Mouse (Mus musculus): ENCODE results near the gene Ciart.

Ciart gene

DNA sequence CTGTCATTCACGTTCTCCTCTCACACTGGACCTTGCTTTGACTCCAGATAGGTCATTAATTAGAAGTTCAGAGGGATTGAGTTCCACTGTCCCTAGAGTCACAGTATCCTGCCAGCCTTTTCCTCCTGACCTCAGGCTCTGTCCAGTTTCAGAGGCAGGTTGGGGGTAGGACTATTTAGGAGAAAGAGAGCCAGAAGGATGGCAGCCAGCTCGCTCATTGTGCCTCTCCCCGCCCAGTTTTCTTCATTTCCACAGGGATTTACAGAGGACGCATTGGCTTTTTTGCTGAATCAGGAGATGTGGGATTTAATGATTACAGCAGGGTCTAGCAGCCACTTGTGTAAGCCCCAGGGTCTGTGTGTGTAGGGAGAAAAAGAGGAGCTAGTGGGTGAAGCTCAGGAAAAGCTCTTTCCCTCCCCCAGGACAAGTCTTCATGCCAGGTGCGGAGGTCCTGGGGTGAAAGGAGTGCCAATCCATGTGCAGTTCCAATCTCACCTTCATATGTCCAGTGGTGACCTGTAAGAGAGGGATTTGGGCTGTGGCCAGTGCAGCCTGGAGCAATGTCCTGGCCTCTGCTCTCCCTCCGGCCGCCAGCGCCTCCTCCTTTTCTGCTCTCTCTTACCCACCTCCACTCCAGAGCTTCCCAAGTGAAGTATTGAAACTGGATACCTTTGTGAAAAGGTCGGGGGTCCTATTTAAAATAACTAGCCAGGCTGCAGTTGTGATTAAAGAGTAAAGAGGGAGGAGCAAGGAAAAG, 19.7 kb upstream of the Ciart start:
- DNase-seq: peak; percentile 94

DNA sequence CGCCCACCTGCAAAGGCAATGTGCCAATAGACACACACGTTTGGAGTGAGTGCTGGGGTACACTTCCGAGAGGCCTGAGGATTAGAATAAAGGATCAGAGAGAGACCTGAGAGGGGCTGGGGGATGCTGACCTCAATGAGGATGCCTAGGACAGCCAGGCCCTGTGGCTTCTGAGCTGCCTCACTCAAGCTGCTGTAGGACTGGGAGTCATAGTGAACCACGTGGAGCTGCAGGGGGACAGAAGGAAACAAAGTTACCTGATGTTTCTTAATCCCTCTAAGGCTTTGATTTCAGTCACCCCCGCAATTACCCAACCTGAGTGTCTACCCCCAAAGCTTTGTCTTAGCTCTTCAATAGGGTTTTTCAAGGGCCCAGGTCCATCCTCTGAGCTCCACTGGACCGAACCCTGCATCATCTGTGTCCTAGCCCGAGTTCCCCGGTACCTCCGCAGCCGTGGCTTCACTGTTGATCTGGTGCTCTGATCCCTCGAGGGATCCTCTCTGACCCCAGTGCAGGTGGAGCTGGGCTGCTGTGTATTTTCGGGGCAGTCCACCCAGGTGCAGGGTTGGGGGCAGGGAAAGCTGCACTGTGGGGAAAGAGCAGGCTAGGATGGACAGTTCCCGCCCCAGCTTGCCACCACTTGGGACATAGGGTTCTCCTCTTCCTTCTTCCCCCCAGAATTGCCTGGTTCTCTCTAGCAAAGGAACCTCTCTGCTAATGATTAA, 17.9 kb upstream of the Ciart start:
- DNase-seq: peak; percentile 90

DNA sequence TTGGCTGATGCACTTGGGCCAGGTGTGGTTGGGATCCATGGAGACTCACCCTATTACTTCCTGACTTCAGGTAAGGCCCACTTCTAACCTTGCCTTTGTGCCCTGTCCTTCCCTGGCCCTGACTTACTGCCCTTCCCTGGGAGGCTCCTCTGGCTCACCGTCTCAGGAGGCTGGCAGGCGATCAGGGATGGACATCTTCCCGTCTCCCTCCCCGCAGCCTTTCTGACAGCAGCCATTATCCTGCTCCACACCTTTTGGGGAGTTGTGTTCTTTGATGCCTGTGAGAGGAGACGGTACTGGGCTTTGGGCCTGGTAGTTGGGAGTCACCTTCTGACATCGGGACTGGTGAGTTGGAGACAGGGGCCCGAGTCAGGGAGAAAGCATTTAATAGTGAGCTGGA, 13.4 kb upstream of the Ciart start:
- DNase-seq: peak; percentile 90

DNA sequence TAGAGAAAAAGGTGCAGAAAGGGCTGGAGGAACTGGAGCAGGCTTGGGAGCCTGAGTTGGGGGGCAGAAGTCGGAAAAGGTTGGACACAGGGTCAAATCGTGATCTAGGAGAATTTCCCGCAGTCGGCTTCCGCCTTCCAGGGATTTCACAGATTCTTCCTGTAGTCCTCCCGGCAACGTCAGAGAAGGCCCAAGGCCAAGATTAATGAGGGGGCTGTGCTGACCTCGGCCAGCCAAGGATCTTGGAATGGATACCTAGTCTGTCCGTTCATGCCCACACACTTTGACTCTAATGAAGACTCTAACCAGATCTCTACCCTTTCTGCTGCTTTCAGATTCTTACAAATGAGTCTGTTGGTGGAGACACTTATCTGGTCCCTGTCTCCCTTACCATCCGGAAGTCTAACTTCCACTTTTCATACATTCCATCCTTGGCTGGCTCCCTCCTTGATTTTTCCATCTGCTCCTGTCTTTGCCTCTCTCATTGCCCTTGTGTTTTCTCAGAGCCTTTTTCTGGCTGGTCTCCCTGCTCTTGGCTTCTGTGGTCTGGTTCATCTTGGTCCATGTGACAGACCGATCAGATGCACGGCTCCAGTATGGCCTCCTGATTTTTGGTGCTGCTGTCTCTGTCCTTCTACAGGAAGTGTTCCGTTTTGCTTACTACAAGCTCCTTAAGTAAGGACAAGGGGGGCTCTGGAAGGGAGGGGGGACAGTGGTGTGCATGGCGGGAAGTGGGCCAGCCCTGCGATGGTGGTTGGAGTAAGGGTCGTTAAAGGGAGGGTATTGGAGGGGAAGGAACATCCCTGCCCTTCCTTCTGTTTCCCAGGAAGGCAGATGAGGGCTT, 12.5 kb upstream of the Ciart start:
- peak; percentile 98 for DNase-seq

DNA sequence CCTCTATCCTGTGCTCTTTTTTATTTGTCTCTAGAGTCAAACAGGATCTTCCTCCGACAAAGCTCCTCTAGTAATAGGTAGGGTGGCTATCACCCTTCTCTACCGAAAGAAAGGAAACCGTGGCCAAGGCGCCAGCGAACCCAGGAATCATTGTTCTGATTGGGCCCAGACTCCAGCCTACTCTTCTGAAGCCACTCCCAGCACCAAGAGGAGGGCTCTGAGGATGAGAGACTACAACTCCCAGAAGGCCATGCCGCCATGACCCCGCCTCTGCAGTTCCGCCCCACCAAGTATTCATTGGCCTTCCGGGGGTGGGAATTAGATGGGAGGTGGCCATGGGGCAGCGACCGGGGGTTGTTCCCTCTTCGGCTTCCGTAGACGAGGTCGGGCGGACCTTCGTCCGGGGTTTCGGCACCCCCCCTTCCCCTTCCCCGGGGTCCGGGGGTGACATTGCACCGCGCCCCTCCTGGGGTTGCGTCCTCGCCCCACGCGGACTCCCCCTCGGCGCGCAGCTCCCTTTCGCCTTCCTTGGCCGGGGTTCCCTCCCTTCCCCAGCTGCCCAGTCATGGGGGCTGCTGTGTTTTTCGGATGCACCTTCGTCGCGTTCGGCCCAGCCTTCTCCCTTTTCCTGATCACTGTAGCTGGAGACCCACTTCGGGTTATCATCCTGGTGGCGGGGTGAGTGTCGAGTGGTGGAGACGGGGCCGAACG, 11.7 kb upstream of the Ciart start, which contains the start of gene Aph1a:
Gene Aph1a (plus strand): TSS at position 364 of the 711 bp plus-strand sequence.
- peak; percentile 100 for DNase-seq

DNA sequence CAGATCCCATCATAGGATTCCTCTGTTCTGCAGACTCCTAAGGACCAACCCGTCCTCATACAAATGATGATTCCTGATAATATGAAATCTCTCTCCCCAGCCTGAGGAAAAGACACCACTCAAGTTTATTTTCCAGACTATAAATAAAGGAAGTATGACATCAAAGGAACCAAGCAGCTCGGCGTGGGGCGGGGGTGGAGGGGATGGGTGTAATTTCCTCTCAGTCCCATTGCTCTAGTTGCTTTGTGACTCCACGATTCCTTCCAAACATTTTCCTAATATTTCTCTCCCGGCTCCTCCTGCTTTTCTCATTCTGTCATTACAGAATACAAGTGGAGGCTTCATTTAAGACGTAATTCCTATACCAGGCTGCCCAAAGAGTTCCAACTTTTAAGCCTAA, 11.1 kb upstream of the Ciart start:
- peak; percentile 96 for DNase-seq

DNA sequence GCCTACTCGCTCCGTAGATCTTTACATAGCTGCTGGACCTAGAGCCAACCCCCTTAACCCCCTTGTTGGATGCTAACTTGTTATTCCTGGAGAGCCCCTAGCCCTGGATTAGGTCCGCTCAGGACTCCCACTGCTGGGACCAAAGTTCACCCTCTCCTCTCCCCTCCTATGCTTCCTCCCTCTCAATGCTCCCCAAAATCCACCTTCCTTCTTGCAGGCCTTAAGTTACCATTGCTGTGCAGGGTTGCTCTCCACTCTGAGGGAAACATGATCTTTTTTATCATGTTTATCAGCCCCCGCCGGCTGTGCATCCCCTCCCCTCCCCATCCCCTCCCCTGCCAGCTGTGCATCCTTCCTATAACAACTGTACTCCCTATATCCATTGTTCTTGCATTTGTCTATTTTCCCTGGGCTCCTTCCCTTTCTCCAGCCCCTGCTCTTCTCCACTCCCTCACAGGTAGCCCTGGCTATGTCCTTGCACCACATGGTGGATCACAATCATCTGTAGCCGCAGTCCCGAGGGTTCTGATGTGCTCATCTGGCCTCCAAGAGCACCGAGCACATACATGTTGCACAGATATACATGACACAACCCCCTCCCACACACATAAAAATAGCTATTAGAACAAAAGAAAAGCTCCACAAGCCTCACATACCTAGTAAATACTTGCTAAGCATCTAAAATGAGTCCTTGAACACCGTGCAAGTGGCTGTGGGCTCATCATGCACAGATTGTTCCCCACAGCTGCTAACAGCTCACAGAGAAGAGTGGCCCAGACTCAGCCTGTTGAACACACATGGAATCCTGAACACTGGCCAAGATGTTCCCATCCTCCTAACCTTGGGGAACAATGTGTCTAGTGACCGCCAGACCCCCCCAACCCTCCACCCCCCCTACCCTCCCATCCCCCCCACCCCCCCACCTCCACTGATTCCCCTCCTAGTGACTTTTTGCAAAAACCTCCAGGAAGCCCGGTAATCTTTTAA, 10.3 kb upstream of the Ciart start:
- DNase-seq: peak; percentile 95

DNA sequence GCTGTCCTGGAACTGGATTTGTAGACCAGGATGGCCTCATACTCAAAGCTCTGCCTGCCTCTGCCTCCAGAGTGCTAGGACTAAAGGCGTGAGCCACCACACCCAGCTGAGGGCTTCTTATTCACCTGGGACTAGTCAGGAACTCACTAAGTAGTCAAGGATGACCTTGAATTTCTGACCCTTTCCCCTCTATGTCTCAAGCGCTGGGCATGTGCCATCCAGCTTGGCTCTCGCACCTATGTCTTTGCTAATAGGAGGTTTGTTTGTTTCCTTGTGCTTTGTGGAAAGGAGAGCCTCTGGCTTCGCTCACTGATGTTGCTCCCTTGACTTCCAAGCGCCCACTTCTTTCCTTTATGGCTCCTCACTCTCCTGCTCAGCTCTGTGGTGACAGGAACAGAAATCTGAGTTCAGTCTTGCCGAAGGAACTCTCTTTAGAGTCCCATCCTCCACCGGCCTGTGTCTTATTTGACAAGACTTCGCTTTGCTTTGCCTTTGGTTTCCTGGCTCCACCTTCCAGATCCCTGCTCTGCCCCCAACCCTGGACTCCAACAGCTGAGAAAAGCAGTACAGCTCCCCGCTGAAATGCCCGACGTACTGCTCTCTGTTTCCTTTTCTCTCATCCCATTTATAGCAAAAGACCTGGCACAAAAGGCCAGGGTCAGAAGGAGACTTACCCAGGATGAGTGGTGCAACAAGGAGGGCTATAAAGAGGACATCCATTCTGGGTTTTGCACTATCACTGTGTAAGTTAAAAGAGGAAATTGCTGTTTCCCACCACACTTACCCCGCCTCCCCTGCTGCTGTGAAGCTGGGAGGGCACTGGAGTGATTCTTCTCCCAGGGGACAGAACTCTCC, 9.4 kb upstream of the Ciart start, which contains the start of gene BC028528:
Gene BC028528 (minus strand): TSS at position 795 of the 855 bp plus-strand sequence.
- peak; percentile 98 for DNase-seq

DNA sequence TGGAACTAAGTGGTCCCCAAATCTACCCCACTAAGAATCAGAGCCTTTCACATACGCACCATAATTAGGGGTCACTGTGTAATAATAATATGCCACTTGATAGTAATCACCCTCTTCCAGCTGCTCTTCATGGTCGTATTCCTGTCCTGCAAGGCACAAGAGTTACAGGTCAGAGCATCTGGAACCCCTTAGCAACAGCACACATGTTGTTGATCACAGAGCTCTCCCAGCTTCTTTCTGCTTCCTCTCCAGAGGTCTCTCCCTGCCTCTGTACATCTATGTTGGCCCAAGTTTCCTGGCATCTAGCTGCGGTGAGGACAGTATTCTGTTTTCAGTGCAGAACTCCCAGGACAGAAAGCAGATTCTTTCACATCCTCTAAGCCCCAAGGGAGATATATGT, 7.6 kb upstream of the Ciart start:
- DNase-seq: no peak

DNA sequence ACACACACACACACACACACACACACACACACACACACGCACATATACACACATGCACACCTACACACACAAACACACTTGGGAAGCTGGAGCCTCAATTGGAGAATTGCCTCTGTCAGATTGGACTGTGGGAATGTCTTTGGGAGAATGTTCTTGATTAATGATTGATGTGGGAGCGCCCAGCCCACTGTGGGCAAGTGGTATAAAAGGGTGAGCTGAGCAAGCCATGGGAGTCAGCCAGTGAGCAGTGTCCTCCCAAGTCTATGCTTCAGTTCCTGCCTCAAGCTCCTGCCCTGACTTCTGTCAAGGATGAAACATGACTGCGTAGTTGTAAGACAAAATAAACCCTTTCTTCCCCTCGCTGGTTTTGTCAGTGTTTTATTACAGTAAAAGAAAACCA, 5.5 kb upstream of the Ciart start:
- no peak for DNase-seq

DNA sequence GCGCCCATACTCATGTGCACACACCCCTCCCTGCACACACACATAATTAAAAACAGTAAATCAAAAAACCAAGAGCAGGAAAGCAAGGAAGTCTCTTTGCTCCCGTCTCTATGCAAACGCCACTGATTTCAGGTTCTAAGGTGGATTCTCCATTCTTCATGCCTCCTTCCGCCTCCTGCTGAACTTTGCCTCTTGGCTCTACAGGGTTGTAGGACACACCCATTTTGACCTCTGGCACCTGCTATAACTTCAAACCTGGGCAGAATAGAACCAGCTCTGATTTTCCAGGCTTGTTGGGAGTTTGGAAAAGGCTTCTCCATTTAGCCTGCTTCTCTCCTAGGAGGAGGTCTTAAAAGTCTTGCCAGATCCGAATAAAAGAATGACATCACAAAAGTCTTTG, 2.3 kb upstream of the Ciart start:
- DNase-seq: no peak

DNA sequence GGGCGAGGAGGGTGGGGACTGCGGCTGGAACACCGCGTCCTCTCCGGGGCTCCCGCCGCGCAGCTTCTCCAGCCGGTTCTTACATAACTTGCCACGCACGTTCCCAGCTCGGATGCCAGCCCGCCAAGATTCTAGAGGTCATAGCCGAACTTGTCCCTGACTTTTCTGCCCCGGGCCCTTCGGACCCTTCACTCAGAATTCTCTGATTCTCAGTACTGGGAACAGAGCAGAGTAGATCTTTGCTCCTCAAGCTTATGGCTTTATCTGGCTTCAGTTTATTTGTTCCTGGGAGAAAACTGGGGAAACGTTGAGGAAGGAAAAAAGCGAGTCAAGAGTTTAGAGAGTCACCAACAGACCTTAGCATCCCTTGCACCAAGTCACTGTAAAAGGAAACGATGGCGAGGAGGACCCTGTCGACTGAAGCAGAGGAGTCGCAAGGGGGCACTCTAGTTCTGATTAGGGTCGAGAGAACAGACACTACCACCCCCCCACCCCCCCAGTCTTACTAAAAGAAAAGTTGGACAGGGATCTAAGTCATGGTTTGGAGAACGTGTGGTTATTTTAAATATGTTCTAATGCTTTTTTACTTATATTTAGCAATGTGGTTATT, 870 bp upstream of the Ciart start:
- peak; percentile 98 for DNase-seq

DNA sequence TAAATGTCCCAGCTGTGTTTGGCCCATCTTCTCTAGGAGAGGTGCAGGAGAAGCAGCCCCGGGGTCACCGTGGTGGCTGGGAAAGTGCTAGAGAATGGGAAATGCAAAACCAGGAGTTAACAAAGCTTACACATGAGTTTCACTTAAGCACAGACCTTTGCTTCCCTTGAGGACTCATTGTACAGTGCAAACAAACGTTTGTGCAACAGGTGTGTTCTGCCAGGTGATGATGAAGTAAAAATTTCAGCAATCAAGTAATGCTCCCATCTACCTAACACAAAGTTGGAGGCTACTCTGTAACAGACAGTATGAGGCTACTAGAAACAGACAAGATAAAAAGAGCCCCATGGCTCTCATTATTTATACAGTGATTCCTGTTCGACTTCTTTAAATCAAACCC, 3.0 kb downstream of the Ciart start:
- DNase-seq: no peak

DNA sequence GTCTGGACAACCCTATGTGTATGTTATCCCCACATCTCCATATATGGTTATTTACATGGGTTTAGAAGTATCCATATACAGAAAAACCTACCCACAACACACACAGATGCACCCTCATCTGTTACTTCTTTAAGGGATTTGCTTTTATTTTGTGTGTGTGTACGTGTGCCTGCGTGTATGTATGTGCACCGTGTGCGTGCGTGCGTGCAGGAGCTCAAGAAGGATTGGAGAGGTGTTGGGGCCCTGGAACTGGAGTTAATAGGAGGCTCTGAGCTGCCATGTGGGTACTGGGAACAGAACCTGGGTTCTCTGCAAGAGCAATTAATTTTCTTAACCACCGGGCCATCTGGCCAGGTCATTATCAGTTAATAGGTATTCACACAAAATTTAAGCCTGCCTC, 10.0 kb downstream of the Ciart start:
- no peak for DNase-seq

DNA sequence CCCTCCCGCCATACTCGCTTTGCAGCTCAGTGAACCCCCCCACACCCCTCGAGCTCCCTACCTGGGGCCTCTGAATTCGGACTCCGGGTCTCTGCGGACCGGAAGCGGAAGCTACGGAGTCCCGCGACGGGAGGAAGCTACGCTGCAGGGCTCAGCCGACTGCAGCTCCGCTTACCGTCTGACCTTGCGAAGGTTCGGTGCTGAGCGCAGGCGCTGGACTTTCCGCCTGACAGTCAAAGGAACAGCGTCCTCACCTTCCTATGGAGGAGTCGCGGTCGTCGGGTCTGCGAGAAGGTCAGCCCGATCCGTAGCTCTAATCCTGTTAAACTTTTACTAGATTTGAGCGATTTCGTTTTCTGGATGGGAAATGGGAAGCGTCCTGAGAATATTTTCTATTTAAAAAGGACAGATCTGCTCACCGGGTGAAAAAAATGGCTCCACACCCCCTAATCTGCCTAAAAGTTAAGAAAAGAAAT, 10.6 kb downstream of the Ciart start, which contains the start of gene Mrps21:
Gene Mrps21 (minus strand): TSS at position 128 of the 476 bp plus-strand sequence.
- DNase-seq: peak; percentile 99

DNA sequence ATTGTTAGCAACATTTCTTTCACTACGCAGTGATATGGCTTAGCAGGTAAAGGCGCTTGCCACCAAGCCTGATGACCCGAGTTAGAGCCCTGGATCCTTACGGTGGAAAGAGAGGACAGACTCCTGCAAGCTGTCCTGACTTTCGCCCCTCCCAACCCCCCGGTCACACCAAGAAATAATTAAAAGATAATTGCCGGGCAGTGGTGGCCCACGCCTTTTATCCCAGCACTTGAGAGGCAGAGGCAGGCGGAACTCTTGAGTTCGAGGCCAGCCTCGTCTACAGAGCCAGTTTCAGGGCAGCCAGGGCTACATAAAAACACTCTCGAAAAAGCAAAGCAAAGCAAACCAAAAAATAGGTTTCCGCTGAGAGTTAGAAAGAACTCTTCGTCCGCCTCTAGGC, 11.1 kb downstream of the Ciart start:
- DNase-seq: no peak

DNA sequence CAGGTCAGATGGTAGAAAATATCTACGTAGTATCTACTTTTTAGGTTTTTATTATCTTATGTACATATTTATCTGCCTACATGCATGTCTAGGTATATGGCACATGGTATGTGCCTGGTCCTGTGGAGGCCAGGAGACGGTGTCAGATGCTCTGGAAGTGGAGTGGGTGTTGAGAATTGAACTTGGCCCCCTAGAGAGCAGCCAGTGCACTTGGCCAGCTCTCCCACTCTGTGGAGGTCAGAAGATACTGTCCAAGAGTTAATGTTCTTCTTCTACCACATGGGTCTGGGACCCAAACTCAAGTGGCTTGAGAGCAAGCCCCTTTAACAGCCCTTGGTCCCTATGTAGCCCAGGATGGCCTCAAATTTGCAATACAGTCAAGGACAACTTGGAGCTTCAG, 14.6 kb downstream of the Ciart start:
- DNase-seq: no peak

DNA sequence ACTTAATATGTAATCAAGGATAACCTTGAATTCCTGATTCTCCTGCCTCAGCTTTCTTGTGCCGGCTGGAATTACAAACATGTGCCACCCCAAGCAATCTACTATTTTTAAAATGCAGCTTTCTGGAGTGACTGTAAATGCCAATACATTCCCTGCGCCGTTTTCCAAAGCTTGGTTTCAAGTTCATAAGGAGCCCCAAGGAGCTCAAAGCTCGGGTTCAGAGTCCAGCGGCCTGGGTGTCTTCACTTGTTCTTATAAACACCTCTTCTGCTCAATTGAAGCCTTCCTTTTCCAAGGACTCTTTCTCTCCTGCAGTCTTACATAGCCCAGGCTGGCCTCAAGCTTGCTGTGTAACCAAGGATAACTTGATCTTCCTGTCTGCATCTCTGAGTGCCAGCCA, 16.0 kb downstream of the Ciart start:
- no peak for DNase-seq

DNA sequence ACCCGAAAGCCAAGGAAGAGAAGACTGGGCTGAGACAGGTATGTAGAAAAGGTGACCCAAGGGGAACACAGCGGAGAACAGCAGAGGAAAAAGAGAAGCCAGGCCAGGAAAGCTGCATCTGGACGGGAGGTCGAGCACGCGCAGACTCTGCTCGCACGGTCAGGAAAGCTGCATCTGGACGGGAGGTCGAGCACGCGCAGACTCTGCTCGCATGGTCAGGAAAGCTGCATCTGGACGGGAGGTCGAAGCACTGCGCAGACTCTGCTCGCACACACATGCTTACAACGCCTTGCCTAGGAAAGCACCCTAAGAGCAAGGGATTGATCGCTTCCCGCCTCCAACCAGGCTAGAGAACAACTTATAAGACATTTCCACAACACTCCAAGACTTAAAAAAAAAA, 16.5 kb downstream of the Ciart start:
- no peak for DNase-seq

DNA sequence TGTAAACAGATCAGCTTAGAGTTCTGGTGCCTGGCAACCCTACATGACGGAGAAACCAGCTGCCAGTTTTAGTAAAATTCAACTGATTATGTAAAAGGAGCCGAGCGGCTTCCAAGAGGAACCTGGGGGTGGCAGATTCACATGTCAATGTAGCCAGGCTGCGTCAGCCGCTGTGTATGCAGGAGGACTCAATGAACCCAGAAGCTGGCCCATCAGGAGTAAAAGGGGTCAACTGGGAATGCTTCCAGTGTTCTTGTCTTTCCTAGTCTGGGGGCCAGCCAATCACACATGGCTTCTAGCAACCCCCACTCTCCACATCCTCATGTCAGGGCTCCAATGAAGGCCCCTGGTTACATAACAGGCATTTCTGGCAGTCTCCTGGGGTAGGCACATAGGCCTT, 17.0 kb downstream of the Ciart start:
- peak; percentile 99 for DNase-seq
